Mouse (Mus musculus) cortical plate, adult 2 months (tissue): Measurements from ENCODE around the gene Mst1.

Source experiments
- CTCF ChIP-seq: fragments of 200-500 bp; IDR thresholded peaks from 2 replicates; pipeline ENCODE4 v1.5.1; 2011; ENCODE audit warnings: mild to moderate bottlenecking, control low read depth, low read length; ENCODE audit not compliant: insufficient read depth; ENCODE audit errors: extremely low read depth
- POLR2A ChIP-seq: fragments of 200-500 bp; IDR thresholded peaks from 2 replicates; pipeline ENCODE4 v1.6.1; 2011; ENCODE audit warnings: mild to moderate bottlenecking, low read length, control low read depth; ENCODE audit not compliant: insufficient read depth; ENCODE audit errors: extremely low read depth

- no peak for TF ChIP-seq CTCF
- no peak for TF ChIP-seq POLR2A
These were observed 27.6 kb downstream of the Mst1 start for GRCm38 (mm10) chr9:108107867-108108266.
